Mouse (Mus musculus): ENCODE measurements at regions not wholly inside any gene's neighbourhood (a gene's known extent, or its start where the extent isn't known, plus 50 kb on each side); places are given as distances from the start of the nearest gene placed in this dataset.

- Histone ChIP-seq H3K79me2 (replicated peaks; ENCODE audit: control insufficient read depth, insufficient read depth, low read length) (no peaks in the 10 kb centered on the region), H3K27ac (no peak overlapping the region), H3K4me3 (no peak overlapping the region), H3K36me3 (ENCODE audit: control insufficient read depth, insufficient read depth, low read length) (no peaks in the 10 kb centered on the region), H3K27me3 (ENCODE audit: control insufficient read depth, insufficient read depth, low read length) (no peaks in the 10 kb centered on the region), H3K9ac (ENCODE audit: low read depth, low read length) (no peak overlapping the region), H3K4me1 (ENCODE audit: control insufficient read depth, insufficient read depth, low read length) (no peaks in the 10 kb centered on the region)
- 66% methylated on average over 6 of the region's 6 CpGs for WGBS
- intact Hi-C loops (cut with DNase I) = no loop called here
- TF ChIP-seq EP300 (IDR thresholded peaks at IDR 0.05; ENCODE audit: insufficient read depth, low read depth, low read length) (no peak), POLR2A (IDR thresholded peaks at IDR 0.05; ENCODE audit: insufficient read depth, low read depth, low read length) (no peak), CTCF (IDR thresholded peaks at IDR 0.05) (no peak)
- DNase-seq = no peak
These were observed 2112.9 kb downstream of the 4930444P10Rik start for GRCm38 (mm10) chr1:13980273-13980672.

GRCm38 (mm10) chr1:13978640-13979039 is 2114.5 kb downstream of the 4930444P10Rik start:
- 70% methylated on average over 3 of the region's 3 CpGs for WGBS
- Histone ChIP-seq H3K4me1 (ENCODE audit: control insufficient read depth, insufficient read depth, low read length) (no peaks in the 10 kb centered on the region), H3K4me3 (no peak overlapping the region), H3K36me3 (ENCODE audit: control insufficient read depth, insufficient read depth, low read length) (no peaks in the 10 kb centered on the region), H3K9ac (ENCODE audit: low read depth, low read length) (no peak overlapping the region), H3K79me2 (replicated peaks; ENCODE audit: control insufficient read depth, insufficient read depth, low read length) (no peaks in the 10 kb centered on the region), H3K27ac (no peak overlapping the region), H3K27me3 (ENCODE audit: control insufficient read depth, insufficient read depth, low read length) (no peaks in the 10 kb centered on the region)
- no peak for TF ChIP-seq EP300 (IDR thresholded peaks at IDR 0.05; ENCODE audit: insufficient read depth, low read depth, low read length)
- TF ChIP-seq POLR2A (IDR thresholded peaks at IDR 0.05; ENCODE audit: insufficient read depth, low read depth, low read length) = no peak
- TF ChIP-seq CTCF (IDR thresholded peaks at IDR 0.05) = no peak
- intact Hi-C loops (cut with DNase I) = no loop called here
- no peak for DNase-seq

- Histone ChIP-seq H3K4me3 (no peak overlapping the region), H3K27me3 (ENCODE audit: control insufficient read depth, insufficient read depth, low read length) (no peaks in the 10 kb centered on the region), H3K36me3 (ENCODE audit: control insufficient read depth, insufficient read depth, low read length) (no peaks in the 10 kb centered on the region), H3K9ac (ENCODE audit: low read depth, low read length) (no peak overlapping the region), H3K79me2 (replicated peaks; ENCODE audit: control insufficient read depth, insufficient read depth, low read length) (no peaks in the 10 kb centered on the region), H3K4me1 (ENCODE audit: control insufficient read depth, insufficient read depth, low read length) (no peaks in the 10 kb centered on the region), H3K27ac (no peak overlapping the region)
- WGBS = 78% methylated on average over 1 of the region's 1 CpGs
- TF ChIP-seq CTCF (IDR thresholded peaks at IDR 0.05) = no peak
- no peak for TF ChIP-seq EP300 (IDR thresholded peaks at IDR 0.05; ENCODE audit: insufficient read depth, low read depth, low read length)
- no peak for TF ChIP-seq POLR2A (IDR thresholded peaks at IDR 0.05; ENCODE audit: insufficient read depth, low read depth, low read length)
- no peak for DNase-seq
- intact Hi-C loops (cut with DNase I) = no loop called here
These were observed 2115.9 kb downstream of the 4930444P10Rik start for GRCm38 (mm10) chr1:13977207-13977606.

GRCm38 (mm10) chr1:13949241-13949640 is 2143.9 kb downstream of the 4930444P10Rik start:
- Histone ChIP-seq H3K4me1 (ENCODE audit: control insufficient read depth, insufficient read depth, low read length) (no peaks in the 10 kb centered on the region), H3K27ac (no peak overlapping the region), H3K27me3 (ENCODE audit: control insufficient read depth, insufficient read depth, low read length) (no peaks in the 10 kb centered on the region), H3K36me3 (ENCODE audit: control insufficient read depth, insufficient read depth, low read length) (no peaks in the 10 kb centered on the region), H3K79me2 (replicated peaks; ENCODE audit: control insufficient read depth, insufficient read depth, low read length) (no peaks in the 10 kb centered on the region), H3K9ac (ENCODE audit: low read depth, low read length) (no peak overlapping the region), H3K4me3 (no peak overlapping the region)
- DNase-seq = no peak
- 72% methylated on average over 3 of the region's 3 CpGs for WGBS
- intact Hi-C loops (cut with DNase I) = no loop called here
- TF ChIP-seq POLR2A (IDR thresholded peaks at IDR 0.05; ENCODE audit: insufficient read depth, low read depth, low read length) = no peak
- no peak for TF ChIP-seq CTCF (IDR thresholded peaks at IDR 0.05)
- TF ChIP-seq EP300 (IDR thresholded peaks at IDR 0.05; ENCODE audit: insufficient read depth, low read depth, low read length) = no peak

- no peaks in the 10 kb centered on the region for H3K36me3 ChIP-seq (ENCODE audit: control insufficient read depth, insufficient read depth, low read length)
- 83% methylated on average over 3 of the region's 3 CpGs for WGBS
- no peaks in the 10 kb centered on the region for H3K27me3 ChIP-seq (ENCODE audit: control insufficient read depth, insufficient read depth, low read length)
These were observed 2151.8 kb downstream of the 4930444P10Rik start for GRCm38 (mm10) chr1:13941351-13941750.

GRCm38 (mm10) chr1:13938344-13938743 is 2154.8 kb downstream of the 4930444P10Rik start:
- H3K4me3 ChIP-seq = no peak overlapping the region
- no peak overlapping the region for H3K9ac ChIP-seq (ENCODE audit: low read depth, low read length)
- H3K27ac ChIP-seq = no peak overlapping the region
- H3K36me3 ChIP-seq (ENCODE audit: control insufficient read depth, insufficient read depth, low read length) = no peaks in the 10 kb centered on the region
- TF ChIP-seq CTCF (IDR thresholded peaks at IDR 0.05) = no peak
- no peak for TF ChIP-seq EP300 (IDR thresholded peaks at IDR 0.05; ENCODE audit: insufficient read depth, low read depth, low read length)
- TF ChIP-seq POLR2A (IDR thresholded peaks at IDR 0.05; ENCODE audit: insufficient read depth, low read depth, low read length) = no peak
- H3K27me3 ChIP-seq (ENCODE audit: control insufficient read depth, insufficient read depth, low read length) = no peaks in the 10 kb centered on the region
- H3K4me1 ChIP-seq (ENCODE audit: control insufficient read depth, insufficient read depth, low read length) = no peaks in the 10 kb centered on the region
- intact Hi-C loops (cut with DNase I) = no loop called here
- no peak for DNase-seq
- H3K79me2 ChIP-seq (replicated peaks; ENCODE audit: control insufficient read depth, insufficient read depth, low read length) = no peaks in the 10 kb centered on the region

More at GRCm38 (mm10) chr1:13941351-13941750, 2151.8 kb downstream of the 4930444P10Rik start:
- Histone ChIP-seq H3K27ac (no peak overlapping the region), H3K9ac (ENCODE audit: low read depth, low read length) (no peak overlapping the region), H3K79me2 (replicated peaks; ENCODE audit: control insufficient read depth, insufficient read depth, low read length) (no peaks in the 10 kb centered on the region), H3K4me3 (no peak overlapping the region), H3K4me1 (ENCODE audit: control insufficient read depth, insufficient read depth, low read length) (no peaks in the 10 kb centered on the region)
- DNase-seq = no peak
- TF ChIP-seq EP300 (IDR thresholded peaks at IDR 0.05; ENCODE audit: insufficient read depth, low read depth, low read length) (no peak), CTCF (IDR thresholded peaks at IDR 0.05) (no peak), POLR2A (IDR thresholded peaks at IDR 0.05; ENCODE audit: insufficient read depth, low read depth, low read length) (no peak)
- intact Hi-C loops (cut with DNase I) = no loop called here

Measured in heart, adult 2 months (tissue).